Mouse (Mus musculus): Measurements from ENCODE around the gene Dctn3.

DNA sequence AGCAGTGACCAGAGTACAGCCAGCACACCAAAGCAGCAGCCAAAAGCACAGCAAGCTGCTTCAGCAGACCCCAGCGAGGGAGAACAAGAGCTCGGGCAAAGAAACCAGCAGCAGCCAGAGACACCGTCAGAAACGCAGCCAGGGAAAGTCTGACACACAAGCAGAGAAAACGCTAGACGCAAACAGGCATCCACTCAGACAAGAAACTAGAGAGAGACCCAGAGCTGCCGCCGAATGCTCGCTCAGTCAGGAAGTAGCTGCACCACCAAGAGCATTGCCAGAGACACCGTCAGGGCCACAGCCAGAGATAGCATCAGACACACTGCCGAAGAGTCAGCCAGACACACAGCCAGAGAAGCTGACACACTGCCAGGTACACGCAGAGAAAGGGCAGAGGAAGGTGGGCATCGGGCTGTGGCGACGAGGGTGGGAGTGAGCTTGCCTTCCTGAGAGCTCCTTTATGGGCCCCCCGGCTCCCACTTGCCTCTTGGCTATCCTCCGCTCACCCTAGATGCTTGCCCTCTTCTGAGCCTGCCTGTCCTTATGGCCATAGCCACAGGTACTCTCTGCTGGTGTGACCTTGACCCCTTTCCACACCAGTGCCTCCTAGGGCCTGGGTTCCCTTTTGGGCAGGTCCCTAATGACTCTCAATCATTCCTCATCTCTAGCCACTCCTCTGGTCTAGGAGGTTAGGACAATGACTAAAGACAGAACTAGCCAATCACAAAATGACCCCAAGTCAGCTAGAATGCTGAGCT is 46.5 kb downstream of the Dctn3 start:
- no peak for TF ChIP-seq CTCF (conservative IDR thresholded peaks at IDR 0.05; ENCODE audit: insufficient read depth, insufficient read length, low read depth, low read length)
- no peak for TF ChIP-seq POLR2A (IDR thresholded peaks at IDR 0.05; ENCODE audit: low read depth, low read length)
